Mouse (Mus musculus) T-helper 1 cell (primary cell): ENCODE results near the gene Kcnc3.

ENCODE experiments used
- in situ Hi-C: fragments of 300-600 bp; cut with MboI, MseI; formaldehyde crosslinking; loops from one replicate; pipeline ENCODE4 v1.15.1; 2025; ENCODE audit warnings: high pct_unique_total_duplicates

Kcnc3 gene

DNA sequence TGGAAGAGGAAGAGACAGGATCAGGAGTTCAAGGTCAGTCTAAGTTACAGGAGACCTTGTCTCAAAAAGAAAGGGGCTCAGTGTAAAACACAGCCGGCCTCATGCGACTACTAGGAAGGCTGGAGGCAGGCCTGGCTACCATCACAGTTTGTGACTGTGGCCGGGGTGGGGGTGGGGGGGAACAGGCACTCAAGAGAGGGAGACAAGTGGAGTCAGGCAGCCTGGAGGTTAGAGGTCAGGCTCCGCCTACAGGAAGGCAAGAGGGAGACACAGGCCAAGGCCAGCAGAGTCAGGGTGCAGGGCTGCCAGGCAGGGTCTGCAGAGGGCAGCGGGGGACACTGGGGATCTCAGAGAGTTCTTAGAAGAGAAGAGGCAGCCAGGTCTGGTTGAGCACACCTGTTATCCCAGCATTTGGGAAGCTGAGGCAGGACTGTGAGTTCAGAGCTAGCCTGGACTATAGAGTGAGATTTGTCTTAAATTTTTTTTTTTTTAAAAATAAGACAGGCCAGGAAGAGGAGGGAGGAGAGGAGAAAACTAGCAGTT lies 6.6 kb downstream of the Kcnc3 start:
- in situ Hi-C loops, result no loop called here

DNA sequence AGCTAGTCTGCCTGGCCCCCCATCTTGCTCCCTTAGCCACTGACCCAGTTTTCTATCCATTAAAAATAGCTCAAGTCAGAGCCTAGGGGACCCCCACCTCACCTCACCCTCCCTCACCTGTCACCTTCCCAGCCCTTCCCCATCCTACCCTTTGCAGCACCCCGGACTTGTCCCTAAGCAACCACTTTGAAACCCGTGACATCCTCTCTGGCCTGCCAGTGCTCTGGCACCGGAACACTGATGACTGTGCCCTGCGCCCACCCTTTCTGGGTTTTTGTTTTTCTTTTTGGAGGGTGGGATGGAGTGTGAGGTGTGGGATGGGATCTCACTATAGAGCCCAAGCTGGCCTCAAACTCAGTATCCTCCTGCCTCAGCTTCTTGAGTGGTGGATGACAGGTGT lies 7.2 kb downstream of the Kcnc3 start:
- in situ Hi-C loops, result no loop called here

DNA sequence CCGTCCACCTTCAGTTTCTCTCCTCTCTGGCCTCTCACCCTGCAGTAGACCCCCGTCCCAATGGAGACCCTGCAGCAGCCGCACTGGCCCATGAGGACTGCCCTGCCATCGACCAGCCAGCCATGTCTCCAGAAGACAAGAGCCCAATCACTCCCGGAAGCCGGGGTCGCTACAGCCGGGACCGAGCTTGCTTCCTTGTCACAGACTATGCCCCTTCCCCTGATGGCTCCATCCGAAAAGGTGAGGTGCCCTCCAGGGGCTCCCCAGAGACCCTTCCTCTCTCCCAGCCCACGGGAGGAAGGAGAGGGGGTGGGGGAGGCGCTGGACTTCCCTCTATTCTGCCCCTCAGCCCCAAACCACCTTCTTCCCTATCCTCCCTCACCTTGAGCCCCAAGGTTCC lies 7.9 kb downstream of the Kcnc3 start:
- in situ Hi-C loops, result no loop called here

DNA sequence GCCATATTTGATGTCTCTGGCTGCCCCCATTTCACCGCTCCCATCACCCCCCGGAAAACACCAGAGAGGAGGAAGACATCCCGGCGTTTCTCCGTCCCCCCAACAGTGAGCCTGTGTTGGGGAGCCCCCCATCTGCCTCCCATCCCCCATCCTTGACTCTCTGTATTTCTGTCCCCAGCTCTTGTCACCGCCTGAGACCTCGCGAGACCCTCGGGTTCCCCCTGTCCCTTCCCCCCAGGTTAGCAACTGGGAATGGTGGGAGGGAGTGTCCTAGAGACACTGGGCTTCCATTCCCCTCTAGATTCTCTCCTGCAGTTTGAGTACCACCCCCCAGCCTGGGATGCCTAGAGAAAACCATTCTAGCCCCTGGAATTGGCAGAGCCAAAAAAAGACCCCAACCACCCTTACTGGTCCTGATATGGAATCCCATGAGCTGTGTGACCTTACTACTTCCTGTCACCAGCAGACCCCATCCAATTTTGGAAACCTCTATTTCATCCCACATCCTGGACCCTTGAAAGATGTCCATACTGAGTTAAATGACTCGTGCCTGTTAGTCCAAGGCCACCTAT lies 10.3 kb downstream of the Kcnc3 start:
- in situ Hi-C loops, result no loop called here

DNA sequence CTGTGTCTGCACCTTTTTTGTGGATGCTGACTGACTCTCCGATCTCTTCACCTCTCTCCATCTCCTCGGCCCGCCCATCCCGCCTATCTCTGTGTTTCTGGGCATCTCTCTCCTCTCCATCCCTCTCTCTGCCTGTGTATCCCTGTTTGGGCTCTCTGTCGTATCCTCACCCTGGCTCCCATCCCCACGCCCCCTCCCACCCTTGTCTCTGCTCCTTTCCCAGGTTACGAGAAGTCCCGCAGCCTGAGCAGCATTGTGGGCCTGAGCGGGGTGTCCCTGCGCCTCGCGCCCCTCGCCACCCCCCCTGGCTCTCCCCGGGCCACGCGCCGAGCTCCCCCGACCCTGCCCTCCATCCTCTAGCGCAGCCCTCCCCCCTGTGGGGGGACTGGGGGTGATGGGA lies 11.2 kb downstream of the Kcnc3 start:
- in situ Hi-C loops, result no loop called here

DNA sequence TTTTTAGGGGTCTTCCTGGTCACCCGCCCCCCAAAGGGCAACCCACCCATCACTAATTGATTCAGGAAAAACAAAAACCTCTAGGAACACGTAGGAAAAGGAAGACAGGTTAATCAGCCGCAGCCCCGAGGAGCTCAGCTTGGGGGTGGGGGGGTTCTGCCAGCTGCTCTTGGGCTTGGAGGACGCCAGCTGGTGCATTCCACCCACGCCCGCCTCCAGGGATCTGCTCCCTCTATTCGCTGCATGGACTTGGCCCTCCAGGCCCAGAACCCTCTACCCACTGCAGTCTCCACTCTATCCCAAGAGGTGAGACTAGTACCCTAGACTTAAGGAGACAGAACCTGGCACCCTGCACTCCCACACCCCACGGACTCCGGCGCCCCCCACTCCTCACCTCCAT lies 12.0 kb downstream of the Kcnc3 start:
- in situ Hi-C loops, result no loop called here

DNA sequence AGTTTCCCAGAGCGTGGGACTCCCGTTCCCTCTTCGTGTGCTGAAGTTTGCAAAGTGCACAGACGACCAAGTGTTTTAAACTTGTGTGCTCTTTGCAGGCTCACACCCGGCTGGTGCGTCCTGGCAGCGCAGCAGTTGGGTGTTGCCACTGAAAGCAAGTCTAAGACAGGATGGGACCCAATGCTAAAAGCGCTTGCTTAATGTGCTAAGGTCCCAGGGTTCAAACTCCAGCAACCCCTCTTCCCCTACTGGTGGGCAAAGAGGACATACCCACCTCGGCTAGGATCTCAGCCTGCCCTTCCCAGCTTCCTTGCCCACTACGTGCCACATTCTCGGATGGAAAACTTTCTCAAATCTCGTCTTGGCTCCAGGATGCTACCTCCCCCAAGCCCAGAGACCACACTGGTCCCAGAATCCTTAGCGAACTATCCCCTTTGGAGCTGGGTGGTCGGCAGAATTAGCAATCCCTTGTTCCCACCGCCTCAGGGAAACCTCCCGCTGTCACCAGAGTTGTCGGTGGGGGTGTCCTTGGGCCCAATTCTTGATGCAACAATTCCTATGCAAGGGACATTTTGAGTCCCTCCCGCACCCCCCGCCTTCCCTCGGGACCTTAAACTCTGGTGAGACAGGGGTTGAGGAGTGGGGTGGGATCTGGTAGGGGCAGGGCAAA lies 12.9 kb downstream of the Kcnc3 start:
- in situ Hi-C loops, result no loop called here

DNA sequence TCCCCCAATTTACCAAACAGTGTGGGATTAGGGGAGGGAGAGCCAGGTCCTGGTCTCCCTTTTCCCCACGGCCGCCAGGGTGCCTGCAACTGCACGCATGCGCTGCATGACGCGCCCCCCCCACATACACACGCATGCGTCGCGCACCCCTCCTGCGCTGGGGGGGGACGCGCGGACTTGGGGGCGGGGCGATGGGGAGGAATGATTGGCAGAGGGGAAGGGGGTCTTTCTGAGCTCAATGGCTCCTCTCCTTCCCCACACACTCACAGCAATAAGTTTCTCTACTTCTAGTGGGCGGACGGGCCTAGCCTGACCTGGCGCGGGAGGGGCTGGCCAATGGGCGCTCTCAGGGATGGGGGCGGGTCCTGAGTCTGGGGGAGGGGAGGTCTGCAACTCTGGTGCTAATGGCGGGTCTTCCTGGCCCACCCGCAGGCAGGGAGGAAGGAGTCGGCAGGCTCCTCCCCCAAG lies 13.7 kb downstream of the Kcnc3 start:
- in situ Hi-C loops, result no loop called here

DNA sequence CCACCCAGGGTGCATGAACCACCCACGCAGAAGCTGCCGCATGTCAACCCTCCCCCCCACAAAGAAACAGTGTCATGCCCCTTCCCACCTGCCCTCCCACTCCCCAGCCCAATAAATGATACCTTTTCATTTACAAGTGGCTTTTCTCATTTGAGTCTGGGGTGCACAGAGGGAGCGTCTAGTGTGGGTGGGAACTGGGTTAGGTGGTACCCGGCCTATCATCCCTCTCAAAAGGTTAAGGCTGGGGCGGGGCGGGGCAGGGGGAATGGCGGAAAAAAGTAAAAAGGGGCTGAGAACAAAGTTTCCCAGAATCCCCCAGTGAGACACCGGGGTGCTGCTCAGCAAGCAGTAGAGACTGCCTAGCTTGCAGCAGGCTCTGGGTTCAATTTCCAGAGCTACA lies 14.2 kb downstream of the Kcnc3 start:
- in situ Hi-C loops, result no loop called here

DNA sequence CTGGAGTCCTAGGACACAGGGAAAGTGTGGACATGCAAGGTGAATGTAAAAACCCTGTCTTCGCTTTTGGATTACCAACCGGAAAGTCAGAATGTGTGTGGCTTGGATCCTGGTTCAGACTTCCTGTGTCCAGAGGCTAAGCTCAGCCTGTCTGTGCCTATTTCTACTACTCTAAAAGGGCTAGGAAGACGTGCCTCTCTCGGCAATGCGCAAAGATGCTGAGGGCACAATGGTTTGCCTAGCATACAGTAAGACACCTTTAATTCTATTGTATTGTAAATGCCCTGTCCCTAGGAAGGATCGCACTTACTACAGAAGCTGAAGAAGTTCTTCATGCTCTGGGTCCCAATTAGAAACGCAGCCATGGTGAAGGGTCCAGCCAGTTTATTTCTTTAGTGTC lies 15.0 kb downstream of the Kcnc3 start:
- in situ Hi-C loops, result no loop called here

DNA sequence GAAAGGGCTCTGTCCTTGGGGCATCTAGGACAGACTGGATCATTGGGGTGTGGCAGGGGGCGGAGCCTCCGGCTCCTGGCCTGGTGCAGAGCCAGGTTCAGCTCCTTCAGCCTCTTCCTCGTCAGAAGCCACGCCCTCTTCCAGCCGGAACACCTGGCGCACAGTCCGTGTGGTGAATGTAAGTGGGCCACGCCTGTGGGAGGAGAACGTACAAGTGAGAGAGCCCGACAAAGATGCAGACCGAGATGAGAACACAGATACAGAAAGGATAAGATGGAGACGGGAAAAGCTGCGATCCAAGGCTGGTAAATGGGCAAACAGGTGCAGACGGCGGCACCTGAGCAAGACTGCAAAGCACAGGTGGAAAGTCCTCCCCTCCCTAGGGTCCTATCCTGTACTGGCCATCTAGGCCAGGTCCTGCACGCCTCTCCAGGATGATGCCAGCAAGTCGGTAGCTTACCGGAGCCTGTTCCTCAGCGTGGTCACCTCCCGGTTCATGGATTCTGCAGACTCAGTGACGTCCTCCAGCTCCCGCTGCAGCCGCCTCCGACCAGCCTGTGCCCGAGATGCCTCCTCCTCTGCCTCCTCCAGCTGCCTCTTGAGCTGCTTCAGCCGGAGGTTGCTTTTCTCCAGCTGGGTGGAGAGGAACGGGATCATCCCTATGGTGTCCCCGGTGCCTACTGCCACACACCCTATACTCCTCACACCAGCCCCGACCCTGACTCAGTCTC lies 15.9 kb downstream of the Kcnc3 start:
- in situ Hi-C loops, result no loop called here

DNA sequence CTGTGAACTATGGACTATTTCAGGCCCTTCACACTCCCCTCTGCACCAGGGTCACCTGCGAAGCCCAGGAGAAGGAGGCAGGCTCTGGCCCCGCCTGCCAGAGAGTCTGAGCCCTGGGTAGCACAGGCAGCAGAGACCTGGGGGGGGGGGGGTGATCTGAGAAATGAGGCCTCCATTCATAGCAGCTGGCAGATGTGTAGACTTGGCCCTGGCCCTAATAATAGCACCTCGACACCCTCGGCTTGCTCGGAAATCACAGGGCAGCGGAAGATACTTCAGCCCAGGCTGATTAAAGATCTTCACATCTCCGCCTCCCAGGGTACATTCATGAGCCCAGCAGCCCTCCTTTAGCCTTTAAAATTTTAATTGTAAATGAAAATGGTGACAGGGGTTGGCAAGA lies 21.7 kb downstream of the Kcnc3 start:
- in situ Hi-C loops, result no loop called here

DNA sequence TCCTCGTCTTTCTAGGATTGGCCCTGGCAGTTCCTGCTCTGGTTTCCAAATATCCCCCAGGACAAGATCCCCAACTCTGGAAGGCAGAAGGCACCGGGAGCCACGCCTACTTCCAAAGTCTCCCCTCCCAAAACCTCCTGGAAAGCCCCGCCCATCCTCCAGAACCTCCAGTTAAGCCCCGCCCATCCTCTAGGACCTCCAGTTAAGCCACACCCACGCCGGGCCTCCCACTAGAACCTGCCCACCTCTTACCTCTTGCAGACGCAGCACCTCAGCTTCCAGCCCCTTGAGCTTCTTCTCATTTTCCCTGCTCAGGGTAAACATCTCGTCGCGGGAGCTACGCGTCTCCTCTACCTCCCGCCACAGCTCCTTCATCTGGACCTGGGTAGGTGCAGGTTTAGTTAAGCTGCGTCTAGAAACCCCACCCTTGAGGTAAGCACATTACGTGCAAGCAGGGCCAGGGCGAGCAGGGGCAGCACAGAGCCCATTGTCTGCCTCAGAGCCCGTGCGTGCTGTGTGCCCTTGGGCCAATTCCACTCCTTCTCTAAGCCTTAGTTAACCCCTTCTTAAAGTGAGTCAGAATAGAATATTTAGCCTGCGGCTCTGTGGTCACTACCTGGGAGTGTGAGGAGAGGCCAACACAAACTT lies 23.7 kb downstream of the Kcnc3 start:
- in situ Hi-C loops, result no loop called here

DNA sequence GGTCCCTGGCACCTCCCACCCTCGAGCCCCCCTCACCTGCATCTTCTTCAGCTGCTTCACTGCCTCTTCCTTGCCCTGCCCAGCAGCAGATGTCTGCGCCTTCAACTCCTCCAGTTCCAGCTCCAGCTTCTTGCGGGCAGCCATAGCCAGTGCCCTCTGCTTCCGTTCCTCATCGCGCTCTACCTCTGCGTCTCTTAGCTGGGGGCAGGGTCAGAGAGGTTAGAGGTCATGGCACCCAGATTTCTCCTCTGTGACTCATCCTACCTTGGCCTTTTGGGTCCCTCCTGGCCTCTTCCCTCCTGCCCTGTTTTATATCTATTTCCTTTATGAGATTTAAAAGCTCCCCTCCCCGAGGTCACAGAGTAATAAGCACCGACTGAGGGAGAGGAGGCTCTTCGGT lies 24.8 kb downstream of the Kcnc3 start:
- in situ Hi-C loops, result no loop called here

DNA sequence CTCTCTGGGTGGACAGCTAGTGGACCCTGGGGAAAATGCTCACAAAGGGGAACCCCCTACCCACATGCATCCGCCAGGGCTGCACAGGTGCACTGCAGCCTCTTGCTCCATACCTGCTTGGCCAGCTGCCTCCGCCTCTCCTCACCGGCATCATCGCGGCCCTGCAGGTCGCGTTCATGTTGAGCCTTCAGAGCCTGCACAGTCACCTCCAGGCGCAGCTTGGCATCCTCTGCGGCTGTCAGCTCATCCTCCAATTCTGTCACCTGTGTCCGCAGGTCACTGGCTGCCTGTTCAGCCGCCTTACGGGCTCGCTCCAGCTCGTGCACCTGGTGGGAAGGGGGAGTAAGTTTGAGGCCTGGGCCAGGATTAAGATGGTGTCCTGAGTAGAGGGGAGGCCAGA lies 25.5 kb downstream of the Kcnc3 start:
- in situ Hi-C loops, result no loop called here

DNA sequence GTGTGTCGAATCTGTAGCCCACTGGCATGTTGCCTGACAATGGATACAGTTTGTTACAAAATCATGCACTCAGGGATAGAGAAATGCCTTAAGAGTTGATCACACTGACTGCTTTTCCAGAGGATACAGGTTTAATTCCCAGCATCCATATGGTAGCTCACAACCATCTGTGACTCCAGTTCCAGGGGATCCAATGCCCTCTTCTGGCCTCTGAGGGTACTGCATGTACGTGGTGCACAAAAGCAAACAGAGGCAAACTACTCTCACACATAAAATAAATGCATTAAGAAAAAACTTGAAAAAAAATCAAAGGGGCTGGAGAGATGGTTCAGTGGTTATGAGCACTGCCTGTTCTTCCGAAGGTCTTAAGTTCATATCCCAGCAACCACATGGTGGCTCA lies 26.6 kb downstream of the Kcnc3 start:
- in situ Hi-C loops, result no loop called here

DNA sequence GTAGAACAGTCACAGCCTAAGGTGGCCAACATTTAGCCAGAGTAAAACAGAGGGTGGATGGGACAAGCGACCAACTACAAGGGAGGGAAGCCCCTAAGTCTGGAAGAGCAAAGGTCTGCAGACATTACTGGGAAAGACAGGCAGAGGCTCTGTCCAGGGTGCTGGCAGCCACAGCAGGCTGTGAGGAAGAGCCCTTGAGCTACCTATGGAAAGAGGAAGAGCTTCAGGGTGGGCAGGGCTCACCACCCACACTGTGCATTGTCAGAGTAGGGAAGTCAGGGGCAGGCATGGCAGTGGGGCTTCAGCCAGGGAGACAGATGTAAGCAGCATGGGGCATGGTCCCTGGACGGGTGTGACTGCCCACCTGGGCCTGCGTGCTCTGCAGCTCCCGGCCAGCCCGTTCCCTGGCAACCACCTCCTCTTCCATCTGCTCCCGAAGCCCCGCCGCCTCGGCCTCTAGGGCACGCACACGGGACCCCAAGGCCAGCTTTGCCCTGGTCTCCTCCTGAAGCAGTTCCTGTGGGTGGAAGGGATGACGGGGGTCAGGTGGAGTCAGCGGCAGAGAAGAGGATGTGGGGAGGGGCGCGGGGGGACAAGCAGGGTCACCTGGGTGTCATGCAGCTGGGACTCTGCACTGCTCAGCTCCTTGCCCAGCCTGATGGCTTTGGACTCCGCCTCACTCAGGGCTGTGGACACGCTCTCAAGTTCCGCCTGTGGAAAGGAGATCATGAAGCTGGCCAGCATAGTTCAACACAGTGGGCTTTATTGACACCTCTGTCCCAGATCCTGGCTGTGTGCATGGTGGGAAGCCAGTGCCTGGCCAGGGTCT lies 33.5 kb downstream of the Kcnc3 start:
- in situ Hi-C loops, result no loop called here

DNA sequence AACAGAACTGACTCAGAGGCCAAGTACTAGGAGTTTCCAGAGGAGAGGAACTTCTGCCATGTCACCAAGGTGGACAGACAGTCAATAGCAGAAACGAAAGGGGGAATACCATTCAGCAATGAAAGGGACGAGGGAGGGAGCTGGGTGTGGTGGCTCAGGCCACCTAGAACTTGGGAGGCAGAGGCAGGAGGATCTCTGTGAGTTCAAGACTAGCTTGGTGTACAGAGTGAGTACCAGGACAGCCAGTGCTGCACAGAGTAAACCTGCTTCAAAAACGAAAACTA lies 34.0 kb downstream of the Kcnc3 start:
- in situ Hi-C loops, result no loop called here

DNA sequence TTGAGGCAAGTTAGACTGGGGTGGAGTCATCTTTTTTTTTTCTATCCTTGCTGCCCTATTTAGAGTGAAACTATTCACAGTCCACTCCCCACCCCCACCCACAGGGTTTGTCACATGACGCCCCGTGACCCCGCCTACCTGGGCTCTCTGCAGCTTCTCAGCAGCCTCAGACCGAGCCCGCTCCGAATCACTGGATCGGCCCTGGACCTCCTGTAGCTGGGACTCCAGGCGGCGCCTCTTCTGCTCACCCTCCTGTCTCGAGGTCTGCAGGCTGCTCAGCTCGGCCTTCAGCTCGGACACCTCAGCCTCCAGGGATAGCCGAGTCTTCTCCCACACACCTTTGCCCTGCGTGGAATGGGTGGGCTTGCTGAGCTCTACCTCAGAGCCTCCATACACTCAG lies 34.4 kb downstream of the Kcnc3 start:
- in situ Hi-C loops, result no loop called here

DNA sequence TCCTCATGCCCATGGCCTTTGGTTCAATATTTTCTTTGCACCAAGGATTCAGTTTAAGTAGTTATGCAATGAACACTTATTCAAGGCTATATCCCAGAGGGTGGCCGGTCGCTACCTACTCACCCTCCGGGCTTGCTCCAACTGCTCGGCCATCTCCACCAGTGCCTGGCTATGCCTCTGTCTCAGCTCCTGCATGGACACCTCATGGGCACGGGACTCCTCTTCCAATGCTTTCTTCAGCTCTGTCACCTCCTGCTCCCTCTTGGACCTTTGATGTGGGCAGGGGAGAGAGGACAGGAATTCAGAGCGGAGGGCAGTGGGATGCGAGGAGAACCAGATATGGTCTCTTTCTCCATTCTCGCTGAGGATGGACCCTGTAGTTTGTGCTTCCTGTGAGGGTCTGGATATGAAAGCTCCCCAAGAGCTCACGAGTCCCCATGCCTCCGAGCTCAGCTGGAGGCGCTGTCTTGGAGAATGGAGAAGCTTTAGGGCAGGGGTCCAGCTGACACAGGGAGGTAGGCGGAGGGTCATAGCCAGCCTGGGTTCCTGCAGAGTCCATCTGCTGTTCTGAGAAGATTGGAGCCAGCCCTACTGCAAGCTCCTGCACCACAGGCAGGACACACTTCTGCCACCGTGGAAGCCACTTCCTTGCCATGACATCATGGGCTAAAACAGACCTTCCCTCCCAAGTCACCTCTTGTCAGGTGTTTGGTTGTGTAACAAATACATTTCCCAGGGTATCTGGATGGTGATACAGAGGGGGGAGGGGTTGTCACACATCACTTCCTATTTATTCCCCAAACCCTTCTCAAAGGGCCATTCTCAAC lies 35.0 kb downstream of the Kcnc3 start:
- in situ Hi-C loops, result no loop called here

DNA sequence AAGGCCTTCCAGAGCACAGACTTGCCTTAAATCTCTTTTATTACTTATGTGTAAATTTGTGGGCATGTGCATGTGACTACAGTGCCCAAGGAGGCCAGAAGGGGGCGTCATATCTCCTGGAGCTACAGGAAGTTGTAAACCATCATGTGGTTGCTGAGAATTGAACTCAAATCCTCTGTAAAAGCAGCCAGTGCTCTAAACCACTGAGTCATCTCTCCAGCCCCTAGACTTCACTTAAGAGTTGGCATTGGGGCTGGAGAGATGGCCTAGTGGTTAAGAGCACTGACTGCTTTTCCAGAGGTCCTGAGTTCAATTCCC lies 35.6 kb downstream of the Kcnc3 start:
- in situ Hi-C loops, result no loop called here
